Mouse (Mus musculus) frontal cortex, postnatal 10 days (tissue): ENCODE measurements around the gene Prkag3.

Source experiments
- DNase-seq, 2 experiments: peaks; one replicate each; pipeline ENCODE4 v3.0.0; 2022; ENCODE audit warnings: low spot score in 2 of 2, mixed read lengths in 1 of 2

The Prkag3 gene

DNA sequence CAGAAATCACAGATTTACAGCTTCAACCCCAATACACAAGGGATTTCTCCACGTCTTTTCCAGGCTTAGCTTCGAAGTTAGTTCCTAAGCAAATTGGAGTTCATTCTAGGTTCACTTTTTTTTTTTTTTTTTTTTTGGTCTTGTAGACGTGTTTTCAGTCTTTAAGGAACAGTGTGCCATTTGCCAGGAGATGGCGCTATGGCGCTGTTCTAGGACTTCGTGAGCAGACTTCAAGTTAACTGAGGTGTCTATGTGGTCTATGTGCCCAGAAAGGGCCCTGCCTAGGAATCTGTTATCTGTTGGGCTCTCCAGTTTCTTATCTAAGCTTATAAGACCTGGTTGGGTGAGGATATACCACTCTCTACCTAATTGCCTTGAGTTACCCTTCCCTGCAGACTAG, 14.1 kb upstream of the Prkag3 start:
- peak; percentile 60 to 72 for DNase-seq

DNA sequence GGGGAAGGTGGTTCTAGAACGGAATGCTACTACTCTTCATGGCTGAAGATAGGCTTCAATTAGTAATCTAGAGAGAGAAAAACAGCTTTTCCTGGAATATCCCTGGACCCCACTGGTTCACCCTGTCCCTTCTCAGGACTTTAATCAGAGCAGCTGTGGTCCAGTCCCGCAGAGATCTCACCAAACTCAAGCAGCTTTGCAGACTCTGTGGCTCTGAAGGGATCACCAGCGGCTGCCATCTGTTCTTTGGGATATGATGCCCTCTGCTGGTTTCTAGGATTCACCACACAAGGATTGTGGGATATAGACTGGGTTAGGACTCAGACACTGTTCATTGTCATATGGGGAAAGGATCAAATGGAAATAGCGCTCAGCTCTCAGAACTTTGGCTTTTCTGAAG, 10.8 kb upstream of the Prkag3 start:
- peak in 1 of 2 experiments; percentile 32 for DNase-seq

DNA sequence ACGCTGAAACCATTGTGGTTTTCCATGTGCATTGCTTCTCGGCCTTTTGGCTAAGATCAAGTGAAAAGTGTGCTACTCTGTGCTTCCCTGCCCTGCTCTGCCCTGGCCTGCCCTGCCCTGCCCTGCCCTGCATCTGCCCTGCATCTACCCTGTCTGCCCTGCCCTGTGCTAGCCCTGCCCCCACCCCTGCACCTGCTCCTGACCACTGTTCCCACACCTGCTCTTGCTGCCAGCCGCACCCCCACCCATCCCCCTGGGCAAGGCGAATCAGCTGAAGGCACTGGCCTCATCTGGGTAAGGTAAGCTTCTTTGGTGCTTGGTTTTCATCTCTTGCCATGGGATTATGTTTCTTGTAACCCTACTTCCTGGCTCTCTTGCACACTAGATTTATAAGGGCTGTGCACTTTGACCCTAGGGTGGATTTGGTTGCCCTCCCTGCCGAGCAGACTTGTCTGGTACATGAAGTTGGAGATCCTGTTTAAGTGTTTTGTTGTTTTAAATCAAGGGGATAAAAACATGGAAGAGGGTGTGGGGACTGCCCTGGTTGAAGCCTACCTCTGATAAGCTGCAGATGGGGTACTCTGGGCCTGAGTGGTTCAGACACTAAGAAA, 5.3 kb upstream of the Prkag3 start:
- no peak for DNase-seq

DNA sequence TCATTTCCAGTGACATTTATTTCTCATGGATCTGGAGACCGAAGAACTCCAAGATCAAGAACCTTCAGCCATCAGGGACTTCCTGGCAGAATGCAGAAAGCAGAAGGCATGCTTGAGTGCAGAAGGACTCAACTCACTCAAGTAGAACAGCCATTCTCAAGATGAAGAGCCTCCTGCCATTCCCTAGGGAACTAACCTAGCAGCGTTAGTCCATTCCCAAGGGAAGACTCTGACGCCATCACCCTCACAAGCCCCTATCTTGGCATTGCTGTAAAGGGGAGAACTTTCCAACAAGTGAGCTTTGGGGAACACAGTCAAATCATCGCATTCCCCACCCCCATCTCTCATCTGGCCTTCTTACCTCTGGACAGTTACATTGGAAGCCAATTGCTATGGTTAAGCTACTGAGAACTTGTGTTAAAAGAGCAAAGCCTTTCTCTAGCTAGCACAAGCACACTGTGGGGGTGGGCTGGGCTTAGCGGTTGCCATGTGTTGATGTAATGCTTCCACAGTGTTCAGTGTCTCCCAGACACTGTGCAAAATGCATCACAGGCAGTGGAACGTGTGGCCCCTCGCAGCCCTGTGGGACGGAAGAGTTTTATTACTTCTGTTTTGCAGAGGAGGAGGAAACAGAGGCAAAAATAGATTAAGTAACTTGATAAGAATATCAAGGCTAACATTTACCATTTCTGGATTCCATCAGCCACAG, 4.4 kb upstream of the Prkag3 start:
- DNase-seq, result no peak

DNA sequence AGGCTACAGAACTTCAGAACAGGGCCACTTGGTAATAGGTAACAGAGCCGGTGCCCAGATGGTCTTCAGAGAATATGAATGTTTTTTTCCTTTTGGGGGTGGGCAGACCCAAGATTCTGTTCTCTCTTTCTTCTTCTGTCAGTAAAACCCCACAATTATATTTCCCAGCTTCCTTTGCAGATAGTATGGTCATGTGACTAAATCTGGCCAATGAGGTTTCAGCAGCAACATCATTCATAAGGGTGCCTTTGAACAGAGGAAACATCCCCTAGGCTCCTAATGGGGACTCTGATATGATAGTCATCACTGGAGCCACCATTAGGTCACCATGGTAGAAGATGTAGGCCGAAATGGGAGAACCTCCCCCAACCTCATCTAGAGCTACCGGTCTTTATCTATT, 3.8 kb upstream of the Prkag3 start:
- no peak for DNase-seq

DNA sequence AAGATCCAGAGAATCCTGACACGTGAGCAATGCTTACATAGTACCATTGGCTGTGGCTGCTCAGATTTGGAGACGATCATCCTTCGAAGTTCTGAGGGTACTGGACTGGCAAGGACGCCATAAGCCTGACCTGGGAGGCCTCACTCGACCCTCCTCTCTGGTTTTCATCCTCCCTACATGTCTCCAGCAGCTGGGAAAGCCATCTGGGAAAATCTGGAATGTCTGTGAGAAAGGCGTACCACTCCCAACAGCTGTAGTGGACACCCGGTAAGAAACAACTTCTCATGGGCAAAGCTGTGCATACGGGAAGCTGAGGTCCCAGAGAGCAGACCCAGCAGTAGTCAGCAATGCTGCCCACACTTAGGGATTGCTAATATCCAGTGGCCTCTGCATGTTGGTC, 3.1 kb upstream of the Prkag3 start:
- DNase-seq, result no peak

DNA sequence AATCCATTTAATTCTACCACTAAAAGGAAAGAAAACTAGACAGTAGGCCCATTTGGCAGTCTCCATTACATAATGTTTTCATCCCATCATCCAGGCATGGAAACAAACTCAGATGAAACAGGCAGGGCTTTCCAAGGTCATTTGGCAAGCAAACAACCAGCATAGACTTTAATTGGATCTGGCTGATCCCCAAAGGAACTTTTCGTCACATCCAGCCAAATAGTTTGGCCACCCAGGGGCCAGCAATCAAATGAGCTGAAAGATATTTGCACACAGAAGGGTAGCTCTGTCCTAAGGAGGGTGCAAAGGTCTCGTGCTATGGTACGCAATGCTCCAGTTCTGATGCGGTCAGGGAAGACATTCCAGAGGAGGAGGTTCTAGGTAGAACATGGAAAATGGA, 1.7 kb upstream of the Prkag3 start:
- no peak for DNase-seq

DNA sequence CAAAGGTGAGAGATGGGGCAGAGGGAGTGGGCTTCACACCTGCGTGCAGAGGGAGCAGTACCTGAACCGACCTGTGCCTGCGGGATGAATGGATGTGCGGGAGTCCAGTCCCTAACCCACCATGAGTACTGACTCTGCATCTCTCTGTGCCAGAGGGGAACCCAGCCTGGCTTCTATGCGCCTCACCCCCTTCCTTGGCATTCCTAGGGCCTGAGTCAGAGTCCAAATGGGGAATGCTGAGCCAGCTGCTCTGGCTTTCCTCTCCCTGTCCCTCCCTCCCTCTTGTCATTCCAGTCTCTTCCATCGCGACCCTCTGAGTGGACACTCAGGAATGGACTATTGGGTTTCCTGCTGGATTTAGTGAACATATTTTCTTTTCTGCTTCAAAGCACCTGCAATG, 280 bp upstream of the Prkag3 start:
- DNase-seq, result no peak

DNA sequence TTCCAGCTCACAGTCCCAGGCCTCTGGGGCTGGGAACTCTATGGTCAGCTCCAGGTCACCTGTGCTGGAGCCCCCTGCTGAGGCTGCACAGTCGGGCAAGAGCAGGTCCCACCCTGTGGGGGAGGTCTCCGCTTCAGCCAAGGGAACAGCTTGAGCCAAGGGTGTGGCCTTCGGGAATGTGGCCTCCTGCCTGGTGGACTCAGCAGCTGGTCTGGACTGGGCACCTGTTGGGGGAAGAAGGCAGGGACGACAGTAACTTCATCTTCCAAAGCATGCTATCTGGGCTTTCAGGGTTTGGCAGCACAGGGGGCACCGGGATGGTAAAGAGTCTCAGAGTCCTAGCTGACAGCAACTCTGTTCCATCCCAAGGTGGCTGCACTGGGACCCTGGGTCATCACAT, 1.7 kb downstream of the Prkag3 start:
- no peak for DNase-seq

DNA sequence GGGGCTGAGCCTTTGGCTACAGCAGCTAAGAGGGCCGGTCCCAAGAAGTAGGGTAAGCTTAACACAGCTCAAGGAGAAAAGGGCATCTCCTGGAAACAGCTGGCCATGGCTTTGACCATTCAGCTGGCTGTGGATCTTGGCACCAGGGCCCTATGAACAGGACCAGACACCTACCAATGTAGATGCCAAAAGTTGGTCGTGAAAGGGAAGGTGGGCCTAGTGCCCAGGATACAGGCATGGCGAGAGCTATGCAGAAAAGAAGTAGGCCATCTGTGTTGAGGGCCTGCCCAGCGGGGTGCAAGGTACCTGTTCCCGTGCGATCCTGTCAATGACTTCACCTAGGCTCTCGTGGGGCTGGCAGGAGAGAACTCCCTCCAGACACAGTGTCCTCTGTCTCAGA, 8.2 kb downstream of the Prkag3 start:
- DNase-seq, result no peak

DNA sequence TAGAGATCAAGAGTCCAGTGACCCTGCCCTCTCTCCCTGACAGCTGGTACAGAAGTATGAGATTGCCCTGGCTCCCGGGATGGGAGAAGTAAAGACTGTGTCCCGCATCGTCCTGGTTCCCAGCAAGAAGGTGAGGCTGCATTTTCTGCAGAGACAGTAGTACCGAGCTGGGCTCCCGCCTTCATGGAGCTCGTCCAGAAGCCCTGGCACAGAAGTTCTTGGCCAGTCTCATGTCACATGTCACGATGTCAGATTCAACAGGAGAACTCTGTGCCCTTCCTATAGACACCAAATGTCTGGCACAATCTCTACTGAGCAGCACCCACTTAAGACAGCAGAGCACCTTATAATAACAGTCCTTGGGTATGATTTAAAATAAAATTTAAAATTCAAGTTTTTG, 11.5 kb downstream of the Prkag3 start:
- no peak for DNase-seq

DNA sequence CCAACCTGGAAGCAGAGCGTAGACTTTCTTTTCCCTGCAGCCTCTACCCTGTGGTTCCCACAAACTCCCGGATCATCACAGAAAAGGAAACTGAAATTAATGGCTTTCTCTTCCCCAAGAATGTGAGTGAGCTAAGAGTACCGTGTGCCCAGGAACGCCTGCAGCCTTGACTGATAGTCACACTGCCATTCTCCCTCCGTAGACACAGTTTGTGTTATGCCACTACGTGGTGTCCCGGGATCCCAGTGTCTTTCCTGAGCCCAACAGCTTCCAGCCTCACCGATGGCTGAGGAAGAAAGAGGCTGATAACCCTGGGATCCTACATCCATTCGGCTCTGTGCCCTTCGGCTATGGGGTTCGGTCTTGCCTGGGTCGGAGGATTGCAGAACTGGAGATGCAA, 12.0 kb downstream of the Prkag3 start:
- DNase-seq, result no peak

DNA sequence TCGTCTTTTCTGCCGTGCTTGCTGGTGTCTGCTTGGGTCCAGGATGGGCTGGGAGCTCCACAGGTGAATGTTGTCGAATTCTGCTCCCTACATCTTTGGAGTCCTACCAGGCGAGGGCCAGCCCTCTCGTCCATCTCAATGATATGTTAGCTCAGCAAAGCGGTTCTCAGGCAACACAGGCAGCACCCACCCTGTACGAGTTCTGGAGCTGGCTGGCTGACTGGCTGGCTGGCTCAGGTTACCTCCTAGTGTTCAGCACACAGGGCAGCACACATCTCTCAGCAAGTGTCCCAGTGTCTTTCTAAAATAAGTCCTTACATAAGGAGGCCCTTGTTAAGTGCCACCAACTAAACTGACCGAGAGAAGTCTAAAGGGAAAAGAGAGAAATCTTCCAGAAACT, 20.6 kb downstream of the Prkag3 start:
- no peak for DNase-seq

DNA sequence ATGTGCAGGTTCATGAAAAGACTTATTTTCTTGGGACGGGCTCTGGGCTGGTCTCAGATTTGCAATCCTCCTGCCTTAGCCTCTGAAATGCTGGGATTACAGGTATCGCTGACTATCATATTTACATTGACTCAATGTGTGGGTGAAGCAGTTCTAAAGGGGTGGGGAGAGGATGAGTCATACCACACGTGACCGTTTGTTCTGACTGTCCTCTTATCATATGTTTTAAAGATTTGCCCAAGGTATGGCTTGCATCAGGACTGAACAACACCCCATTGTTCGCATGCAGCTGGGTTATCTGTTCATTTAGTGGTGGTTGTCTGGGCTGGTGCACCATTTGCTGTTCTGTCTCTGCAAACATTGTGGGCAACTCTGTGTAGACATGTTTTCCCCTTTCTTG, 22.3 kb downstream of the Prkag3 start:
- no peak for DNase-seq

DNA sequence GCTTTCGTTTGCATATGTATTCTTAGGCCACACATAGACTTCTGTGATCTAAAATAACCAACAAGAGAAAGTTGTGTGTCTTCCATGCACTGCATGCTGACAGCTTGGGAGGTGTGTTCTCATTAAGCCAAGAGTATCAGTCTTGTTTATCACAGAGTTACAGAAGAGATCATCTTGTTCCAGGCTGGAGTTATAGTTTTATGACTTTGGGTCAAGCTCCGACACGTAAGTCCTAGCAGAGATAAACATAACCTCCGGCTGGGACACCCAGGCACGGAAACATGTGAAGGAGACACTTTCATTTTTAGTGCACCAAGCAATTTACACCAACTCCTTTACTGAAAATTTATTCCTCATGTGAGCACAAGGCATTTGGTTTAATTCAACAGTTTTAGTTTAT, 22.9 kb downstream of the Prkag3 start:
- no peak for DNase-seq

DNA sequence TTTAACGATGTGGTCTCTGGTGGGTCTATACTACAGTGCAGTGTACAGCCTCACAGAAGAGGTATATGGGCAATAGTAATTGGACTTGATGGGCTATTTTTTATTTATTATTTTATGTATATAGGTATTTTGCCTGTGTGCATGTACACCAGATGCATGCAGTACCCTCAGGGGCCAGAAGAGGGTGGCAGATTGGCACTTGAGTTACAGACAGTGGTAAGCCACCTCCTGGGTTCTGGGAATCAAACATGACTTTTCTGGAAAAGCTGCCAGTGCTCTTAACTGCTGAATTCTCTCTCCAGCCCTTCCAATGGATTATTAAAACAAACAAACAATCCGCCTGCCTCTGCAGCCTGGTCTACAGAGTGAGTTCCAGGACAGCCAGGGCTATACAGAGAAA, 25.3 kb downstream of the Prkag3 start:
- DNase-seq, result no peak

DNA sequence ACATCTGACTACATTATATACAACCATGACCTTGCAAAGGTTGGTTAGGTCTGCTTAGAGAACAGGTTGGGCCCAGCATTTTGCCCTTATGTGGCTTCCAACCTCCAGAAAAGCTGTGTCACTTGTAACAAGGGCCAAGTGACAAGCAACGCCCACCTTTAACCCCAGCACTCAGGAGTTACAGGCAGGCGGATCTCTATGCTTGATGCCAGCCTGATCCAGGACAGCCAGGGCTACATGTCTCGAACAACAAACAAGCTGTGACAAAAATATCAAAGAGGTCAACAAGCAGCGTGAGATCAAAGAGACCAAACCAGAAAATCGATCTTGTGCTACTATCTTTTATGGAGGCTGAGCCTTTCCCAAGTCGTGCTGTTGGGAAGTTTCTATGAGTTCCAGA, 27.4 kb downstream of the Prkag3 start:
- DNase-seq, result no peak

DNA sequence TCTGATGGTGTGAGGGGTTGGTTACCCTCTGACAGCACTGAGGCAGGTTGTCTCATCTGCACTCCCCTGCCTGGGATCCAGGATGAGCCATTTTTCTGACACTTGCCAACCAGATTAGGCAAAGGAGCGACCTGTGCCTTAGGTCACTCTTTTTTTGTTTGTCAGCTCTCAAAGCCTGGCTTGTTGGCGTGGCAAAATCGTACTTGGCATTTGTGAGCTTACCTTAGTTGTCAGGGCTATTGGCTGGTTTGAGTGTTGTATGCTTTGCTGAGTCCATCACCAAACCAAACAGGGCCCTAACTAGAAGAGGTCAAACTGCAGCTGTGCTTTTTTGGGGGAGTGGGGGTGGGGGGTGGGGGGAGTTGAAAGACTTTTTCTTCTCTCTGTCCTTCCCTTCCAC, 29.7 kb downstream of the Prkag3 start:
- DNase-seq, result no peak

DNA sequence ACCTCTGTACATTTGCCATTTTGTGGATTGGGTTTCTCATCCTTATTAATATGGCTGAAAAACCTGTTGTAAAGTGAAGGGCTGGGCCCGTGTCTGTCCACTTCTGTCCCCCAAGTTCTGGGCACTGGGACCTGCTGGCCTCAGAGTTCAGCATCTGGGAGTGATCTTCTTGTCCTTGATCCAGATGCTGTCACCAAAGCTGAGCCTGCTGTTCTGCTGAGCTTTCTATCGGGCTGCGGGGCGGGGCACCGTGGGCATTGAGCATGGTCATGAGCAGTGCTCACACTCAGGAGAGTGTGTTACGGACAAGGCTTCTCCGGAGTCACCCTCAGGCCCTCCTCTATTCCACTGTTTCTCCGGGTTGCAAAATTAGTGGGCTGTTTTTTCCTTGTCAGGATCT, 30.9 kb downstream of the Prkag3 start:
- no peak for DNase-seq

DNA sequence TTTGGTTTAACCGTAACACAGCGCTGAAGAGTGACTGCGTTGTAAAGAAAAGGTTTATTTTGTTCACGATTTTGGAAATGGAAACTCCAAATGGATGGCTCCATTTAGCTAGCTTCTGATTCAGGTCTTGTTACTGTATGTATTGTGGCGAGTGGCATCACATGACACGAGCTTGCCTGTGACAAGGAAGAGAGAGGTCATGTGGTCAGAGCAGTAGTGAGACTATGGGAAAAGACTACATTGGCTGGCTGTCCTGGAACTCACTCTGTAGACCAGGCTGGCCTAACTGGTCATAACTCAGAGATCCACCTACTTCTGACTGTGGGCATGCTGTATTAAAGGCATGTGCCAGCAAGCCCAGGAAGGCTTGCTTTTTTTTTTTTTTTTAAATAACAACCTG, 33.1 kb downstream of the Prkag3 start:
- no peak for DNase-seq

DNA sequence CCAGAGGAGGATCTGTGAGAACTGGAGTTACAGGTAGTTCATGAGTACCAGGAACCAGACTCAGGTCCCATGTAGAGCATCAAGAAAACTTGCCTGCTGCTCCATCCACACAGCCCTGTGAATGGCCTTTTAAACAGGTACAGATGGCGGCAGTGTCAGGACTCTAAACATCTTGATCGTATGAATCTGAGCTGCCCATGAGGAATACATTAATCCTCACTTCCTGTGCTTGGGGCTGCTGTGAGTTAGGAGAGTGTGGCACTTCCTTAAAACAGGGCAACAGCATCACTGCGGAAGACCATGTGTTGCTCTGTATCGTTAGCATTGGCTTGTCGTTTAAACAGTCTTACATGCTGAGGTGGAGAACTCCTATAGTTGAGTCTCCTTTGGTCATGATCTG, 33.6 kb downstream of the Prkag3 start:
- DNase-seq, result no peak

DNA sequence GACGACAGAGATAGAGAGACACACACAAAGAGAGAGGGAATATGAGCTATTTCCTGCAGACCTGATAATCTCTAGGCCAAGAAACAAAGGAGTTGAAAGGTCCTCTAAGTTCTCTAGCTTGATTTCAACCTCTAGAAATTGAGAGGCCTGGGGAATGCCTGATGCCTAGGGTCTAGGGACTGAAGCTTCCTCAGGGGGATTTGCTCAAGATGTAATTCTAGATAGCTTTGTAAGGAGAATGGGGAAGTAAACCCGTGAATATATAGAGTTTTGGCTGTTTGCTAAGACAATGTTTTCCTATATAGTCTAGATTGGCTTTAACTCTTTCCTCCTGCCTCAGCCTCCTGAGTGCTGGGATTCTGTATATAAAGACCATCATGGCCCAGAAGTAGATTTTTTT, 34.1 kb downstream of the Prkag3 start:
- DNase-seq, result no peak

DNA sequence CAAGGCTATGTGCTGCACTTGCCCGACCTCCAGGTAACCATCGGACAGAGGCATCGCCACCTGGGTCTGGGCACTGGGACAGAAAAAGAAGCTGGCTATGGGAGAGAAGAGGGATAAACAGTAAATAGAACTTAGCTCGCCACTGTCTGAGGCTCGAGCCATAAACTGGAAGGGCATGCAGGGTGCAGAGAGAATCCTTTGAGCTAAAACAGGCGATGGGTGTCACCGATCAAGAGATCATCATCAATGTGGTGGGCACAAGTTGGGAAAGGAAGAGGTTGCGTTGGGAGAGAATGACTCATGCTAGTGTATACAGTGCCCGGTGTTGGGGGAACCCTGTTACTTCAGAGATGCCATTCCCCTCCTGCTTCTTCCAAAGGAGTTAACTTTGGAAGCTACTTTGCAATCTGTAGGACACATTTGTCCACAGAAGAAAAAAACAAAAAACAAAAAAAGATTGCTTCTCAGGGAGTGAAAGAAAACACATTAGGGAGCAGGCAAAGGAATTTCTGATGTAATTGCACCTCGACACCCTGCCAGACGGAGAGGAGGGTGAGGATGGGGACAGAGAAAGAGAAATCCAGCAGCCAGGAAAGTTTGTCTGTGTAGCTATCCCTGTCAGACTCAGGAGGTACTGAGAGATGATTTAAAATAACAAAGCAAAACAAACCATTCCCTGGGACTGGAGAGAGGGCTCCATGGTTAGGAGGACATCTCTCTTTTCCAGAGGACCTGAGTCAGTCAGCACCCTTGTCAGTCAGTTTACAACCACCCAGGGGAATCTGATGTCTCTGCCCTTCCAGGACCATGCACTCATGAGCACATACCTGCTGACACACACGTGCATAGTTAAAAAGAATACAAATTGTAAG, 34.9 kb downstream of the Prkag3 start:
- DNase-seq, result no peak
